Mouse (Mus musculus) forebrain, embryonic 11.5 days (tissue): ENCODE measurements around the gene Deaf1. TPM values are rescaled to one million over a fixed set of nuclear protein-coding genes. Genes with fewer than 3 reads are reported as not detected.

Source experiments
- ATAC-seq: fragments of 200-750 bp; cut with Nextera tagmentation; replicated peaks from 2 replicates; pipeline ENCODE4 v1.8.0; 2017; ENCODE audit warnings: moderate TSS enrichment; ENCODE audit not compliant: low FRiP score
- DNase-seq: peaks from one replicate; pipeline ENCODE4 v3.0.0-alpha.2; 2017; ENCODE audit warnings: low spot score
- H3K27ac ChIP-seq: fragments of 300-500 bp; sonication (generic); 2 replicates; pipeline ENCODE4 v1.5.1; 2014; ENCODE audit warnings: low read depth, low read length
- H3K27me3 ChIP-seq: fragments of 300-500 bp; sonication (generic); 2 replicates; pipeline ENCODE4 v1.6.1; 2014; ENCODE audit warnings: mild to moderate bottlenecking, low read length, mixed read lengths; ENCODE audit not compliant: control insufficient read depth, insufficient read depth
- H3K36me3 ChIP-seq: fragments of 300-500 bp; sonication (generic); 2 replicates; pipeline ENCODE4 v1.6.1; 2014; ENCODE audit warnings: mild to moderate bottlenecking, low read length, moderate library complexity, mixed read lengths; ENCODE audit not compliant: control insufficient read depth, insufficient read depth
- H3K4me1 ChIP-seq: fragments of 300-500 bp; sonication (generic); replicated peaks from 2 replicates; pipeline ENCODE4 v1.6.1; 2014; ENCODE audit warnings: low read length, mixed read lengths; ENCODE audit not compliant: control insufficient read depth, insufficient read depth
- H3K4me2 ChIP-seq: fragments of 300-500 bp; sonication (generic); 2 replicates; pipeline ENCODE4 v1.6.1; 2014; ENCODE audit warnings: low read depth, mild to moderate bottlenecking, low read length, moderate library complexity, mixed read lengths; ENCODE audit not compliant: severe bottlenecking
- H3K4me3 ChIP-seq: fragments of 300-500 bp; sonication (generic); 2 replicates; pipeline ENCODE4 v1.5.1; 2014; ENCODE audit warnings: low read depth, low read length
- H3K9ac ChIP-seq: fragments of 300-500 bp; sonication (generic); 2 replicates; pipeline ENCODE4 v1.6.1; 2014; ENCODE audit warnings: low read length
- H3K9me3 ChIP-seq: fragments of 300-500 bp; sonication (generic); 2 replicates; pipeline ENCODE4 v1.6.1; 2016; ENCODE audit warnings: low read length, mixed read lengths; ENCODE audit not compliant: control insufficient read depth
- WGBS: fragments of 180-500 bp; shearing (Covaris S2); extraction: QIAGEN DNeasy Blood & Tissue Kit; methylation state at CpG from one replicate; pipeline ENCODE4 v1.1.7; 2014; 5-methylcytosine and 5-hydroxymethylcytosine counted together
- polyA plus RNA-seq: library from polyadenylated mRNA; unstranded; fragments of >200 nt; fragmentation: Nextera tagmentation; extraction: Ambion mirVana; gene quantifications from 2 replicates; pipeline ENCODE4 v1.2.1, GENCODE M21; 2014

Deaf1 gene
- polyA plus RNA-seq, 1 experiment from 2014 or later: 74.2 TPM

- Histone ChIP-seq H3K4me2 (no peak overlapping the region), H3K36me3 (peaks cover 13% of the 10 kb centered on the region), H3K4me1 (no peaks in the 10 kb centered on the region), H3K4me3 (no peak overlapping the region), H3K27me3 (no peaks in the 10 kb centered on the region), H3K9me3 (no peaks in the 10 kb centered on the region), H3K9ac (no peak overlapping the region), H3K27ac (no peak overlapping the region)
- WGBS: 81% methylated on average over 2 of the region's 2 CpGs
- DNase-seq (no peak), ATAC-seq (no peak)
These were observed 8.0 kb downstream of the Deaf1 start for GRCm38 (mm10) chr7:141319446-141319845.

GRCm38 (mm10) chr7:141317619-141318132 is 9.8 kb downstream of the Deaf1 start:
- H3K9ac ChIP-seq: no peak overlapping the region
- no peak overlapping the region for H3K4me2 ChIP-seq
- no peaks in the 10 kb centered on the region for H3K9me3 ChIP-seq
- no peaks in the 10 kb centered on the region for H3K4me1 ChIP-seq
- no peak for ATAC-seq
- peaks cover 15% of the 10 kb centered on the region for H3K36me3 ChIP-seq
- H3K27ac ChIP-seq: no peak overlapping the region
- WGBS: 72% methylated on average over 1 of the region's 1 CpGs
- H3K4me3 ChIP-seq: no peak overlapping the region
- no peaks in the 10 kb centered on the region for H3K27me3 ChIP-seq
- DNase-seq: no peak

- H3K4me1 ChIP-seq: no peaks in the 10 kb centered on the region
- DNase-seq (no peak), ATAC-seq (no peak)
- H3K27ac ChIP-seq: no peak overlapping the region
- 77% methylated on average over 5 of the region's 5 CpGs for WGBS
- no peak overlapping the region for H3K4me3 ChIP-seq
- H3K4me2 ChIP-seq: no peak overlapping the region
- H3K9me3 ChIP-seq: no peaks in the 10 kb centered on the region
- H3K9ac ChIP-seq: no peak overlapping the region
- H3K27me3 ChIP-seq: no peaks in the 10 kb centered on the region
- peaks cover 9% of the 10 kb centered on the region; the same call in 1 of the 2 replicates for H3K36me3 ChIP-seq
These were observed 11.5 kb downstream of the Deaf1 start for GRCm38 (mm10) chr7:141315974-141316373.

GRCm38 (mm10) chr7:141315076-141315475 is 12.4 kb downstream of the Deaf1 start:
- whole genome bisulfite sequencing: 91% methylated on average over 8 of the region's 8 CpGs
- ATAC-seq: no peak
- H3K36me3 ChIP-seq: peaks cover 13% of the 10 kb centered on the region; the same call in 1 of the 2 replicates
- no peaks in the 10 kb centered on the region for H3K27me3 ChIP-seq
- H3K27ac ChIP-seq: no peak overlapping the region
- H3K9ac ChIP-seq: no peak overlapping the region
- no peaks in the 10 kb centered on the region for H3K9me3 ChIP-seq
- DNase-seq: no peak
- H3K4me1 ChIP-seq: no peaks in the 10 kb centered on the region
- H3K4me2 ChIP-seq: no peak overlapping the region
- no peak overlapping the region for H3K4me3 ChIP-seq

GRCm38 (mm10) chr7:141314416-141314815 is 13.1 kb downstream of the Deaf1 start:
- 82% methylated on average over 2 of the region's 2 CpGs for WGBS
- Histone ChIP-seq H3K27me3 (no peaks in the 10 kb centered on the region), H3K27ac (no peak overlapping the region), H3K4me2 (no peak overlapping the region), H3K9ac (no peak overlapping the region), H3K9me3 (no peaks in the 10 kb centered on the region), H3K4me1 (no peaks in the 10 kb centered on the region), H3K36me3 (peaks cover 15% of the 10 kb centered on the region), H3K4me3 (no peak overlapping the region)
- DNase-seq (no peak), ATAC-seq (no peak)

GRCm38 (mm10) chr7:141304537-141304936 is 23.0 kb downstream of the Deaf1 start:
- H3K9ac ChIP-seq: no peak overlapping the region
- H3K27me3 ChIP-seq: no peaks in the 10 kb centered on the region
- DNase-seq: no peak
- ATAC-seq: no peak
- H3K4me3 ChIP-seq: no peak overlapping the region
- peaks cover 17% of the 10 kb centered on the region for H3K36me3 ChIP-seq
- H3K4me2 ChIP-seq: no peak overlapping the region
- H3K27ac ChIP-seq: no peak overlapping the region
- H3K4me1 ChIP-seq: no peaks in the 10 kb centered on the region
- no peaks in the 10 kb centered on the region for H3K9me3 ChIP-seq
- WGBS: 90% methylated on average over 4 of the region's 4 CpGs

- Histone ChIP-seq H3K27ac (no peak overlapping the region), H3K36me3 (peaks cover 12% of the 10 kb centered on the region), H3K9me3 (no peaks in the 10 kb centered on the region), H3K4me3 (no peak overlapping the region), H3K27me3 (no peaks in the 10 kb centered on the region), H3K9ac (no peak overlapping the region), H3K4me2 (no peak overlapping the region), H3K4me1 (no peaks in the 10 kb centered on the region)
- no peak for ATAC-seq
- WGBS: 86% methylated on average over 1 of the region's 1 CpGs
- no peak for DNase-seq
These were observed 24.7 kb downstream of the Deaf1 start for GRCm38 (mm10) chr7:141302702-141303268.

- Histone ChIP-seq H3K9ac (no peak overlapping the region), H3K4me3 (no peak overlapping the region), H3K27me3 (no peaks in the 10 kb centered on the region), H3K27ac (no peak overlapping the region), H3K36me3 (peaks cover 9% of the 10 kb centered on the region; the same call in 1 of the 2 replicates), H3K9me3 (no peaks in the 10 kb centered on the region), H3K4me2 (no peak overlapping the region), H3K4me1 (no peaks in the 10 kb centered on the region)
- ATAC-seq (no peak), DNase-seq (no peak)
- 95% methylated on average over 9 of the region's 9 CpGs for WGBS
These were observed 26.1 kb downstream of the Deaf1 start for GRCm38 (mm10) chr7:141301386-141301785.

- Histone ChIP-seq H3K27me3 (peaks cover 18% of the 10 kb centered on the region), H3K4me1 (peaks cover 3% of the 10 kb centered on the region), H3K4me2 (no peak overlapping the region), H3K36me3 (peaks cover 4% of the 10 kb centered on the region; the same call in 1 of the 2 replicates), H3K27ac (no peak overlapping the region), H3K4me3 (no peak overlapping the region), H3K9me3 (no peaks in the 10 kb centered on the region), H3K9ac (no peak overlapping the region)
- no peak for DNase-seq
- ATAC-seq: no peak
- WGBS: 96% methylated on average over 8 of the region's 8 CpGs
These were observed 28.3 kb downstream of the Deaf1 start for GRCm38 (mm10) chr7:141299175-141299574.
